Mouse (Mus musculus) liver, embryonic 16.5 days (tissue): ENCODE measurements around the gene Saa4. TPM values are rescaled to one million over a fixed set of nuclear protein-coding genes. Genes with fewer than 3 reads are reported as not detected.

Experiments used
- ATAC-seq: fragments of 200-750 bp; cut with Nextera tagmentation; 2 replicates; pipeline ENCODE4 v1.8.0; 2017; ENCODE audit warnings: low read depth, mild to moderate bottlenecking, moderate number of reproducible peaks, moderate library complexity
- H3K27ac ChIP-seq: fragments of 300-500 bp; sonication (generic); 2 replicates; pipeline ENCODE4 v1.5.1; 2014; ENCODE audit warnings: mild to moderate bottlenecking, low read length
- H3K27me3 ChIP-seq: fragments of 300-500 bp; sonication (generic); 2 replicates; pipeline ENCODE4 v1.6.1; 2014; ENCODE audit warnings: low read depth, low read length, mixed read lengths; ENCODE audit not compliant: control insufficient read depth, insufficient read depth
- H3K36me3 ChIP-seq: fragments of 300-500 bp; sonication (generic); 2 replicates; pipeline ENCODE4 v1.6.1; 2014; ENCODE audit warnings: mild to moderate bottlenecking; ENCODE audit not compliant: control insufficient read depth, insufficient read depth
- H3K4me1 ChIP-seq: fragments of 300-500 bp; sonication (generic); 2 replicates; pipeline ENCODE4 v1.6.1; 2014; ENCODE audit warnings: low read depth, low read length, mixed read lengths; ENCODE audit not compliant: control insufficient read depth
- H3K4me2 ChIP-seq: fragments of 300-500 bp; sonication (generic); 2 replicates; pipeline ENCODE4 v1.6.1; 2014; ENCODE audit warnings: low read depth, low read length, mixed read lengths
- H3K4me3 ChIP-seq: fragments of 300-500 bp; sonication (generic); 2 replicates; pipeline ENCODE4 v1.5.1; 2014; ENCODE audit warnings: low read depth, mild to moderate bottlenecking, low read length
- H3K9ac ChIP-seq: fragments of 300-500 bp; sonication (generic); 2 replicates; pipeline ENCODE4 v1.6.1; 2014; ENCODE audit warnings: low read depth, low read length
- H3K9me3 ChIP-seq: fragments of 300-500 bp; sonication (generic); replicated peaks from 2 replicates; pipeline ENCODE4 v1.6.1; 2016; ENCODE audit warnings: low read length; ENCODE audit not compliant: control insufficient read depth
- WGBS: fragments of 180-500 bp; shearing (Covaris S2); extraction: QIAGEN DNeasy Blood & Tissue Kit; methylation state at CpG from one replicate; pipeline ENCODE4 v1.1.7; 2014; ENCODE audit not compliant: insufficient replicate concordance; 5-methylcytosine and 5-hydroxymethylcytosine counted together
- polyA plus RNA-seq: library from polyadenylated mRNA; unstranded; fragments of >200 nt; fragmentation: Nextera tagmentation; extraction: Ambion mirVana; gene quantifications from 2 replicates; pipeline ENCODE4 v1.2.1, GENCODE M21; 2015

Gene Saa4
- 10.2 and 13.6 TPM in 2 replicates for polyA plus RNA-seq

GRCm38 (mm10) chr7:46732458-46732857, at the start of gene Saa4:
TSS of gene Saa4 (minus strand) at chr7:46732603.
- Histone ChIP-seq H3K4me2 (peak within 1 kb of the TSS; percentile 22), H3K36me3 (no peaks in the 10 kb centered on the region), H3K9ac (peak within 1 kb of the TSS; percentile 40), H3K9me3 (no peaks in the 10 kb centered on the region), H3K27ac (peak within 1 kb of the TSS; percentile 41; the same call in 1 of the 2 replicates), H3K4me1 (no peaks in the 10 kb centered on the region; the same call in 1 of the 2 replicates), H3K27me3 (no peaks in the 10 kb centered on the region), H3K4me3 (peak within 1 kb of the TSS; percentile 44)
- peak; percentile 75 for ATAC-seq
- 54% methylated on average over 4 of the region's 4 CpGs for whole genome bisulfite sequencing

GRCm38 (mm10) chr7:46770706-46771105, 38.3 kb upstream of the Saa4 start:
- H3K9me3 ChIP-seq = no peaks in the 10 kb centered on the region
- peaks cover 13% of the 10 kb centered on the region for H3K36me3 ChIP-seq
- ATAC-seq = no peak; the same call in 1 of the 2 replicates

GRCm38 (mm10) chr7:46768451-46768850, 36.0 kb upstream of the Saa4 start:
- no peak for ATAC-seq
- Histone ChIP-seq H3K9me3 (no peaks in the 10 kb centered on the region), H3K27me3 (no peaks in the 10 kb centered on the region), H3K36me3 (peaks cover 17% of the 10 kb centered on the region), H3K4me1 (no peaks in the 10 kb centered on the region), H3K27ac (no peak overlapping the region), H3K4me3 (no peak overlapping the region), H3K9ac (no peak overlapping the region), H3K4me2 (no peak overlapping the region)
- WGBS = 86% methylated on average over 7 of the region's 7 CpGs

More at GRCm38 (mm10) chr7:46770706-46771105, 38.3 kb upstream of the Saa4 start:
- no peaks in the 10 kb centered on the region for H3K27me3 ChIP-seq
- H3K4me1 ChIP-seq = no peaks in the 10 kb centered on the region
- H3K27ac ChIP-seq = no peak overlapping the region
- no peak overlapping the region for H3K9ac ChIP-seq
- no peak overlapping the region for H3K4me3 ChIP-seq
- H3K4me2 ChIP-seq = no peak overlapping the region
- 46% methylated on average over 4 of the region's 4 CpGs for WGBS

- no peak for ATAC-seq
- Histone ChIP-seq H3K36me3 (peaks cover 18% of the 10 kb centered on the region), H3K4me2 (no peak overlapping the region), H3K4me1 (no peaks in the 10 kb centered on the region), H3K4me3 (no peak overlapping the region), H3K27me3 (no peaks in the 10 kb centered on the region), H3K9me3 (no peaks in the 10 kb centered on the region), H3K9ac (no peak overlapping the region), H3K27ac (no peak overlapping the region)
Measured at GRCm38 (mm10) chr7:46767371-46767770, 35.0 kb upstream of the Saa4 start.

- WGBS = 83% methylated on average over 8 of the region's 8 CpGs
- ATAC-seq = no peak
Measured at GRCm38 (mm10) chr7:46764672-46765071, 32.3 kb upstream of the Saa4 start.

GRCm38 (mm10) chr7:46762601-46763000, 30.2 kb upstream of the Saa4 start:
- peaks cover 8% of the 10 kb centered on the region for H3K36me3 ChIP-seq
- H3K27me3 ChIP-seq = no peaks in the 10 kb centered on the region
- ATAC-seq = no peak
- no peaks in the 10 kb centered on the region for H3K9me3 ChIP-seq
- no peaks in the 10 kb centered on the region; the same call in 1 of the 2 replicates for H3K4me1 ChIP-seq
- H3K4me2 ChIP-seq = no peak overlapping the region
- 67% methylated on average over 5 of the region's 5 CpGs for WGBS
- H3K9ac ChIP-seq = no peak overlapping the region
- no peak overlapping the region for H3K27ac ChIP-seq
- no peak overlapping the region for H3K4me3 ChIP-seq

More at GRCm38 (mm10) chr7:46764672-46765071, 32.3 kb upstream of the Saa4 start:
- H3K4me2 ChIP-seq = no peak overlapping the region
- no peaks in the 10 kb centered on the region; the same call in 1 of the 2 replicates for H3K4me1 ChIP-seq
- H3K9ac ChIP-seq = no peak overlapping the region
- no peaks in the 10 kb centered on the region for H3K9me3 ChIP-seq
- no peak overlapping the region for H3K27ac ChIP-seq
- H3K36me3 ChIP-seq = peaks cover 18% of the 10 kb centered on the region
- no peaks in the 10 kb centered on the region for H3K27me3 ChIP-seq
- no peak overlapping the region for H3K4me3 ChIP-seq

GRCm38 (mm10) chr7:46761049-46761795, 28.8 kb upstream of the Saa4 start:
- Histone ChIP-seq H3K27ac (no peak overlapping the region), H3K4me1 (no peaks in the 10 kb centered on the region; the same call in 1 of the 2 replicates), H3K27me3 (no peaks in the 10 kb centered on the region), H3K4me2 (no peak overlapping the region), H3K4me3 (no peak overlapping the region), H3K9ac (no peak overlapping the region), H3K36me3 (peaks cover 8% of the 10 kb centered on the region), H3K9me3 (no peaks in the 10 kb centered on the region)
- 60% methylated on average over 11 of the region's 11 CpGs for WGBS
- ATAC-seq = no peak

GRCm38 (mm10) chr7:46751490-46751889, 19.1 kb upstream of the Saa4 start, which contains the start of gene Saa2:
TSS of gene Saa2 (plus strand) at chr7:46751790.
- ATAC-seq = no peak
- Histone ChIP-seq H3K4me2 (no peak within 1 kb of the TSS), H3K9me3 (no peaks in the 10 kb centered on the region), H3K4me3 (no peak within 1 kb of the TSS), H3K27me3 (no peaks in the 10 kb centered on the region), H3K9ac (no peak within 1 kb of the TSS), H3K36me3 (no peaks in the 10 kb centered on the region), H3K27ac (no peak within 1 kb of the TSS), H3K4me1 (no peaks in the 10 kb centered on the region)
- 59% methylated on average over 3 of the region's 3 CpGs for WGBS

- H3K4me1 ChIP-seq = no peaks in the 10 kb centered on the region
- no peak overlapping the region for H3K4me3 ChIP-seq
- WGBS = 64% methylated on average over 3 of the region's 3 CpGs
- no peak for ATAC-seq
- no peak overlapping the region for H3K9ac ChIP-seq
- no peaks in the 10 kb centered on the region for H3K9me3 ChIP-seq
- H3K4me2 ChIP-seq = no peak overlapping the region
- no peak overlapping the region for H3K27ac ChIP-seq
- H3K36me3 ChIP-seq = no peaks in the 10 kb centered on the region
- H3K27me3 ChIP-seq = no peaks in the 10 kb centered on the region
Measured at GRCm38 (mm10) chr7:46748459-46748858, 16.1 kb upstream of the Saa4 start.
